Mouse (Mus musculus): ENCODE results near the gene Rngtt.
"Not testable (repeated sequence)": the region's sequence is repeated elsewhere in the genome, so short reads cannot be mapped to it uniquely, and the experiment has no call there.

Gene Rngtt

DNA sequence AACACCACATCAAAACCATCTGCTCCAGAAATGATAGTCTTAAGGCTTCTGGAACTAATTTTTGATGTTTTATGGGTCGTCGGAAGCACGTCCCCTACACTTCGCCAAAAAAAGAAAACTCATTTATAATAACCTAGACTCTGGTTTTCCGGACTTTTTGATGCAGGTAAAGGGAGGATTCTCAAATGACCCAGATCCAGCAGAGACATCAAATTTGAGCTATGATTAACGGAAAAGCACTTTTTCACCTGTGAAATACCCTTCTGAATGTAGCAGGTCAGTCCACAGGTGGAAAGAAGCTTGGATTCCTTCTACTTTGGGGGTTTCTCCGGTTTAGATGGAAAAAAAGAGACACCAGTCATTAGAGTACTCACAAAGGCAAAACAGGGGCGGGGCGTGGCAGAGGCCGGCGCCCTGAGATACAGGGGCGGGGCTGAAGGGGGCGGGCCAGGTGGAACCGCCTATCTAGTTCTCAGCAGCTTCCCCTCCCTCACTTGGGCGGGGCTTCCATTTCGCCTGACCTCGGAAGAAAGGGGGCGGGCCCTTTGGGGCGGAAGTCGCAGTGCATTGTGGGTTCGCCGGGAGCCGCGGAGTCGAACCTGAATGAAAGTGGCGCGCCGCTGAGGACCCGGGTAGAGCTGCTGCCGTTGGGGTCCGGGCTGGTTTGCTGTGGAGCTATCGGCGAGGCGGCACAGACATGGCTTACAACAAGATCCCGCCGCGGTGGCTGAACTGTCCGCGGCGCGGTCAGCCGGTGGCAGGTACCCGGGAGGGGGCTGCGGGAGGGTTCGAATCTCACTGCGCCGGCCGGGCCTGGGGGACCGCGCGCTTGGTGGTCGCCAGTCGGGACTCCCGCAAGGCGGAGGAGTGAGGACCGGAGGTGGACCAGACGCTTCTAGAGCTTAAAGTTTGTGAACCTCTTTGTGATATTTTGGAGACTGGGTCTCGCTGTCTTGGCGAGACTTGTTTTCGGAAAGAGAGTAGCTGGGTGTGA, at the start of gene Rngtt:
Gene Rngtt, plus strand, starts transcription at position 548 of the 994 bp plus-strand sequence.
- DNase-seq (ENCODE audit: extremely low spot score, low read depth, low spot score), result peak; percentile 50

DNA sequence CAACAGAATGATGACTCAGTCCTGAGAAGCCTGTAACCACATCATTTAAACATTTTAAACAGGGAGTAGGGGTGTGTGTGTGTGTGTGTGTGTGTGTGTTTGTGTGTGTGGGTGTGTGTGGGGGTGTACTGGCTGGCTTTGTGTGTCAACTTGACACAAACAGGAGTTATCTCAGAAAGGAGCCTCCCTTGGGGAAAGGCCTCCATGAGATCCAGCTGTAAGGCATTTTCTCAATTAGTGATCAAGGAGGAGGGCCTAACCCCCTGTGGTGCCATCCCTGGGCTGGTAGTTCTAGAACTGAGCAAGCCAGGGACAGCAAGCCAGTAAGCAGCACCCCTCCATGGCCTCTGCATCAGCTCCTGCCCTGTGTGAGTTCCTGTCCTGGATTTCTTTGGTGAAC, 49.8 kb upstream of the Rngtt start:
- DNase-seq (ENCODE audit: extremely low spot score, low read depth, low spot score), result no peak

DNA sequence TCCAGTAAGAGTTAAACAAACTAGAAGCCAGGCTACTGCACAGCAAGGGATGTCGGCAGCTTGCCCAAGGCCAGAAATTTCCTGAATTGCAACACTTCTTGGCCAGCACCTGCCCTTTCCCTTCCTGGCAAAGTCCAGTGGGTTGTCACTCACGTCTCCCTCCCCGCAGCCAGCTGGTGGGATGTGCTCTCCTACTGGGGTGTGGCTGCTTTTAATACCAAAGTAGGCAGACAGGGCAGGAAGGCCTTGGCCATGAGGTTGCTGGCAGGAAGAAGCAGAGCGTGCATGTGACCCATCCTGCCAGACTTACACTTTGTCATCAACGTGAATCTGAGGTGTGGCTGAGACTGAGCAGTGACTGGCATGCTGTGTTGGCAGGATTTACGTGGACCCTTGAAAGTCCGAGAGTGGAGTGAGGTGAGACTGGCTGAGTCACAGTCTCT, 48.8 kb upstream of the Rngtt start:
- no peak for DNase-seq (ENCODE audit: extremely low spot score, low read depth, low spot score)

DNA sequence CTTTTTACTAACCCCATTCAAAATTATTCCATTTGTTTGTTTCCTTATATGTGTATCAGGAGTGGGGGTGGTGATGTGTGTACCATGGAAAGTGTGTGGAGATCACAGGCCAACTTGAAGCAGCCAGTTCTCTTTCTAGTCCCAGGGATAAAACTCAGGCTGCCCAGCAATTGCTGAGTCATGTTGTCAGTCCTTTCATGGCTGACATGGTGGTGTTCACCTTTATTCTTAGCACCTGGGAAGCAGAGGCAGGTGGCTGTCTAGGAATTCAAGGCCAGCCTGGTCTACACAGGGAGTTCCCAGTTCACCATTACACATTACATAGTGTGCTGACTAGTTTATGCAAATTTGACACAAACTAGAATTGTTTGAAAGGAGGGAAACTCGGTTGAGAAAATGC, 47.2 kb upstream of the Rngtt start:
- no peak for DNase-seq (ENCODE audit: extremely low spot score, low read depth, low spot score)

DNA sequence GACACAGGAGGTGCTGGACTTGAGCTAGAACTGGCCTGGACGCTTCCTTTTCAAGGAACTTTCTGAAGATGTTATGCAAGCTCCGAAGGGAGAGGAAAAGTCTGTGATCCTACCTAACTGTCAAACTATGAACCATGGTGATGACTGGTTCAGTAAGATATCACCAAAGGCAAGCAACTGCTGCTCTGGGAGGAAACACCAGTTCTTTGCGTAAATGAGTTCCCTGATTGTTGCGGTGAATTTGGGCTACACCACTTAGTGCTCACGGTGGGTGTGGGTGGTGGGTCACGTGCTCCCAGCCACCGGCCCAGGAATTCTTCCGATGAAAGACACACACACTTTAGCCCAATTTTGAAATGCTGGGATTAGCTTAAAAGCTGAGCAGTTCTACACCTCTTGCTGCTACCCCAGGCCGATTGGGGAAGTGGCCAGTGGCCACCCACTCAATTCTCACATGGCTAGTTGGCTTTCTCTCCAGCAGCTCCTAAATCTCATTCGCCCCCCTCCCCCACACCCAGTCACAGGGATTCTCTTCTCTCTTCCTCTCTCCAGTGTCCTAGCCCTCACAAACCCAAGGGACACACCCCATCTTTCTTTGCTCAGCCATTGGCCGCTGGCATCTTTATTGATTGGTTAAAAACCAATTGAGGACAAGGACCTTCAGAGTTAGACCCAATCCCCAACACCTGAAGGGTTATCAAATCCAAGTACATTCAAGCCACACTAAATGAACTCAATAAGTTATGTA, 45.0 kb upstream of the Rngtt start:
- no peak for DNase-seq (ENCODE audit: extremely low spot score, low read depth, low spot score)

DNA sequence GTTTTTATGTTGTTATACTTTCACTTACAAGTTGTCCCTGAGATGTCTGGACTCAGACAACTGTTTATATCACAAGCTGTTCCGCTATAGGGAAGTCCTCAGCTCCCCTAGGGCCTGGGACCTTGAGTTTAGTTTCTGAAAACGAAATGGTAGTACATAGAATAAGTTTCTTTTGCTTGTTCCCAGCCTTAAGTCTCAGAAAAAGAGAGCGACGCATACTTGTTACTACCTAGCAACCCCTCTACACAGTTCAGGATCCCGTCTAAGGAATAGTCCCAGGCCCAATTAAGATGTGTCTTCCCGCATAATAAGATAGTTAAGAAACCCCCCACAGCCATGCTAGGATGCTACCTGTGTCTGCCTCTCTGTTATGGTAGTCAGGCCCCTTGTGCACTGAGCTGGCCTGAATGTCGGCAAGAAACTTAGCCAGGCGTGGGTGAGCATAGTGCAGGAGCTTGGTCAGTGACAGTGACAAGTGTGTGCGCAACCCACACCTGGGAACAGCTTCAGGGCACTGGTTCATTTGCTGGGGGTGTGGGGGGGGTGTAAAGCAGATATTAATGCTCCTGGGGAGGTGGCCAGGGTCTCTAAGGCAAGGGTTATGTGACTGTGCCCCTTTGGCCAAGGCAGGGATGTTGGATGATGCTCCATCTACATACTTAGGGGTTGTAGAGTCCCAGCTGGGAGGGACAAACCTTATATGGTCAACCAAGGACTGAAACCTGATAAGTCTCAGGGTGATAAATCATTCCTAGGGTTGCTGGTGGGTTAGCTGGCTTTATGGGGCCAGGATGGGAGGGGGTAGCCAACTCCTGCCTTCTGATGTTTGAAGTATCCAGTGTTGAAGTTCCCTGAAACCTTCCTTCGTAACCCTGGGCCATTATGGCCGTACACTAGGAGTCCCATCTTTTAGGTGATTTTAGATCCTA, 39.5 kb upstream of the Rngtt start:
- no peak for DNase-seq (ENCODE audit: extremely low spot score, low read depth, low spot score)

DNA sequence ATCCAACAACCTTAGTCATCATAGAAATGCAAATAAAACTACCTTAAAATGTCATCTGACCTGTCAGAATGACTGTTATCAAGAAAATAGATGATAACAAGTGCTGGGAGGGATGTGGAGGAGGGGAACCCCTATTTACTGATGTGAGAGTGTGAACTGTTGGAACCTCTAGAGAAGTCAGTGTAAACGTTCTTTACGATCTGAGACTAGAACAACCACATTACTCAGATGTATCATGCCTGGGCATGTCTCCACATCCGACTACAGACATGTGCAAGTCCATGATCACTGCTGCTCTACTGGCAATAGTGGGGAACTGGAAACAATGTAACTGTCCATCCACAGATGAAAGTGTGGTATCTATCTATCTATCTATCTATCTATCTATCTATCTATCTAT, 36.7 kb upstream of the Rngtt start:
- no peak for DNase-seq (ENCODE audit: extremely low spot score, low read depth, low spot score)

DNA sequence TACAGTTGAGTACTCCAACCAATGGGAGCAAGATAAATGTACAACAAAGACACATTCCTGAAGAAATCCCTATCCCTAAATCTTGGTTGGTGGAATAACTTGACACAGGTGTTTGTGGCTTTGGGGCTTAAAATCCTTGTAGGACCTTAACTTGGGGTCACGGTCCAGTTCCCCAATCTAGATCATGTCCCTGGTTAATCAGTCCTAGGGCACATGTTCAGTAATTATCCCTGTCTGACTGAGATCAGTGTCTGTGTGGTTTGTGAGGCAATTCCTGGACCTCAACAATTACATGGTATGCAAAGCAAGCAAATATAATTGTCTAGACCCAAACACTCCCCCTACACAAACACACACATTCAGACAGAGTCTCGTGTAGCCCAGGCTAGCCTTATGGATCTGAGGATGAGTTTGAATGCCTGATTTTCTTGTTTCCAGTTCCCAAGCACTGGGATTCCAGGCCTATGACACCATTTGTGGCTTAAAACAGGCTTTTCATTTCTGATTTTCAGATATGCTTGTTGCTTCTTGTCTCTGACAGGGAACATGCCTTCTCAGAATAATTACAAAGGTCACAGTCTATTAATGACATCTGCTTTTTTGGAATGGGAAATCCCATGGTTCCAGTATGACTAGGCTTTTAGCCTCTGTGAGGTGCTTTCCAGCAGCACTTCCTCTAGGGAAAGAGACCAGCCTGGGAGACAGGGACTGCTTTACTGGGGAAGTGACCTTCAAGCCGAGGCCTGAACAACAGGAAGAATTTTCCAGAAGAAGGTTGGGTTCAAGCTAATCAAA, 28.0 kb upstream of the Rngtt start:
- no peak for DNase-seq (ENCODE audit: extremely low spot score, low read depth, low spot score)

DNA sequence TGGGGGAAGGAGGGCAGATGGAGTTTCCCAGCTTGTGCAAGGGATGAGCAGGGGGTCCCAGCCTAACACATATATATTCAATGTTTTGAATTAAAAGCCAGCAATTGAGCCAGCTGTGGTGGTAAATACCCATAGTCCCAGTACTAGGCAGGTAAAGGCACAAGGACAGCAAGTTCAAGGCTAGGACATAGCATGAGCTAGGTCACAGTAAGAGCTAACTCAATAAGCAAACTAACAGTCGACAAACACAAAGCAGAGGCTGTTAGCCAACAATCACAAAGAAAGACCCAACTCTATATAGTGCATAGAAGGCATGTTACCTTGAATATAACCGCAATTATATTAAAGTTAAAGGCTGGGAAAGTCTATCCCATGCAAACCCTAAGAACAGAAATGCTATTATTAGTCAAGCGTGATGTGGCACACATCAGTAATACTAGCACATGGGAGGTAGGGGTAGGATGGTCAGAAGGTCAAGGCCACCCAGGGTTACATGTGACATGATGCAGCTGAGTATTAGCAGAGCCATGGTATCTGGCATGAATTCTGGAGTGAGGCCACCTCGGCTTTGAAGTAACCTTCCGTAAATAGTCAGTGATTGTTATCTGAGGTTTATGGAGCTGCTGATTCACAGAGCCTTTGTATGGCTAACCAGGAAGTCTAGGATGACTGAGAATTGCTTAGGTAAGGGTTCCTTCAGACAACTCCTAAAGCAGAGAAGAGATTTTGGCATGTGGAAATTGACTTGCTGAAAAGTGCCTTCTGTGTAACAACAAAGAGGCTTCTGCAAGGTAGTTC, 25.8 kb upstream of the Rngtt start:
- DNase-seq (ENCODE audit: extremely low spot score, low read depth, low spot score), result no peak

DNA sequence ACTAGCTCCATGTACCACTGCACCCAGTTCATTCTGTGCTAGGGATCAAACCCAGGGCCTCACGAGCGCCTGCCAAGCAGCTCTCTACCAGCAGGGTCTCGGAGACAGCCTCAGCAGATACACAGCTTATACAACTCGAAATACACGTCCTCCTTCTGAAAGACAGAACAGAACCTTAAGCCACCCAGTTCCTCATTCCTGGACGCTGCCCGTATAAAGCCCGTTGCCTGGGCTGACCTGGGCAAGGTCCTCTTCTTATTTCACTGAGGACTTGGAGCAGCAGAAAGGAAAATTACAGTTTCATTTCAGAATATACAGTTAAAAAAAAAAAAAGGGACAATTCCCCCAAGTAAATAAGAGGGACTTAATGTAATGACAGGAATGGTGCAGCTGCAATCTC, 24.7 kb upstream of the Rngtt start:
- DNase-seq (ENCODE audit: extremely low spot score, low read depth, low spot score), result no peak

DNA sequence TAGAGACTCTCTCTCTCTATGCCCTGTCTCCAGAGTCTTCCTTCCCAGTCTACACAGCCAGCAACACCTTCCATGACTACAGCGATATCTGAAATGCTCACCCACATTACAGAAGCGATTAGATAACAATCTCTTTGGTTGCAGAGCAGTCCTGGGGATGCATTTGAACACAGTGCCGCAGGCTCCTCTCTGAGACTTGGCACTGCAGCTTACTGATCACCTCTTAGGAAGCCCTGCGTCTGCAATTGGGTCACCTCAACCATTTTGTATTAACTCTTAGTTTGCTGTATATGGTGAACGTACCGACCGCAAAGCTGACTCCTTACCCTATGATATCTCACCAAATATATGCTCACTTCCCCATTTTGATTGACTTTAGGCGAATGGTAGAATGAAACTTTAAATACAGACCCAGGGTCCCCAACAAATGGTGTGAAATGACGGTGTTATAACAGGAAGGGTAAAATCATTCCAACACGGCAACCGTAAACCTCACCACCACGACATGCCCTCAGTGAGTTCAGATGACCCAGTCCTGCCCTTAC, 20.9 kb upstream of the Rngtt start:
- no peak for DNase-seq (ENCODE audit: extremely low spot score, low read depth, low spot score)

DNA sequence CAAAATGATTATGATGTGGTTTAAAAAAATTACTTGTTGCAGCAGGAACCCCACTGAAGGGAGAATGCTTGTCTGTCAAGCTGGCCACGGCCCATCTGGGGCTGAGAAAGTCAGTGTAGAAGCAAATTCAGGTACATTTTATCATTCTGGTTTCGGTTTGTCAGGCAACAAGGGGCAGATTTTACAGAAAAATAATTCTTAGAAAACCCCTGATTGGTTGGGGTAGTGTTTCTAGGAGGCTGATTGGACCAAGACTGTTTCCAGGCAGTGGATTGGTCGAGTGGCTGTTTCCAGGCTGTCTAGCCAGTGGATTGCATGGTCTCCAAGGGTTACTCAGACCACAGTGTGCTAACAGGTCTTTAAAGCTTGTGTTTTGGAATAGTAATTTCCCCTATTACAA, 20.1 kb upstream of the Rngtt start, which contains the start of gene Pnrc1:
Gene Pnrc1, minus strand, starts transcription at position 162 of the 400 bp plus-strand sequence.
- DNase-seq (ENCODE audit: extremely low spot score, low read depth, low spot score), result no peak

DNA sequence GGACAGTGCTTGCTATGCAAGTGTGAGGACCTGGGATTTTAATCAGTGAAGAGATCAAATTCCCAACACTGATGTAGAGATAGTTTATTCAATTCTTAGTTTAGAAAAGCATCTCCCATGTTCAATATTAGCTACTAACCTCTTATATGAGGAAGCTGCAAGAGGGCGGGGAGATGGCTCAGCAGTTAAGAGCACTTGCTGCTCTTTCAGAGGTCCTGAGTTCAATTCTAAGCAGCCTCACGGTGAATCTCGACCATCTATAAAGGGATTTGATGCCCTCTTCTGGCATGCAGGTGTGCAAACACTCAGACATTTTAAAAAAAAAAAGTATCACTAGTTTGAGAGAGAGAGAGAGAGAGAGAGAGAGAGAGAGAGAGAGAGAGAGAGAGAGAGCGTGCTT, 19.2 kb upstream of the Rngtt start:
- DNase-seq (ENCODE audit: extremely low spot score, low read depth, low spot score), result no peak

DNA sequence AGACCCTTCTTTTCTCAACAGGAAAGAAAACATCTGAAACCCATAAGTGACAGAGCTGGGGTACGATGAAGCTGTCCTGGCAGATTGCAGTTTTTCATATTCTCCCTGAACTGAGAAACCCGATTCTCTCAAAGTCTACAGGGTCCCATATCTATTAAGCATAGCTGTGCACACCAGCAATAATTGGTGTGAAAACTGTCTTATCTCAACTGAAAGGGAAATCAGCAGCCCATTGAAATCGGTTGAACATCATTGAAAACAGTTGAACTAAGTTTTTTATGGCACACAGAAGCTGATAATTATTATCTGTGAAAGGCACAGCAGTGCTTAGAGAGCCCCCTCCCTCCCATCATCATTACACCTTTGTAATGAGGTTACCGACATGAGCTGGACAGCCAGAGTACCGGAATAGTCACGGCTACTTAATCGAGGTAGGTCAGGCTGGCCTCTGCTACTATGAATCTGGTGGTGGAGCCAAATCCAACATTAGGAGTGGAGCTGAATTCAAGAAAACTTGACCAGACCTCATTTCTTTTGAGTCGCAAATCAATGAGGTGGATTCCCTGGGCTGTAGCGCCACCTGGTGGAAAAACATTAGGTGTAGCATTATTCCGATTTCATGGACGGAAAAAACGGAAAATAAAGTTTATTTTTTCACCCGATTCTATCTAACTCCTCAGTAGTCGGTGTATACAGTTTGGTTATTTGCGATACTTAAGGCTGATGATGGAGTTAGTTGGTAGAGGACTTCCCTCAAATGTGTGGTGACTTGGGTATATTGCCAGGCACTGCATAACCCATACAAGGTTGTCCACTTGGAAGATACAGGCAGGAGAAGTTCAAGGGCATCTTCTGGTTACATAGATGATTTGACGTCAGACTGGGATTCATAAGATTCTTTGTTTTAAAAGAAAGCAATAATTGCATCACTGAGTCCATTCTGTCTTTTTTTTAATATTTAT, 17.4 kb upstream of the Rngtt start:
- peak; percentile 70 for DNase-seq (ENCODE audit: extremely low spot score, low read depth, low spot score)

DNA sequence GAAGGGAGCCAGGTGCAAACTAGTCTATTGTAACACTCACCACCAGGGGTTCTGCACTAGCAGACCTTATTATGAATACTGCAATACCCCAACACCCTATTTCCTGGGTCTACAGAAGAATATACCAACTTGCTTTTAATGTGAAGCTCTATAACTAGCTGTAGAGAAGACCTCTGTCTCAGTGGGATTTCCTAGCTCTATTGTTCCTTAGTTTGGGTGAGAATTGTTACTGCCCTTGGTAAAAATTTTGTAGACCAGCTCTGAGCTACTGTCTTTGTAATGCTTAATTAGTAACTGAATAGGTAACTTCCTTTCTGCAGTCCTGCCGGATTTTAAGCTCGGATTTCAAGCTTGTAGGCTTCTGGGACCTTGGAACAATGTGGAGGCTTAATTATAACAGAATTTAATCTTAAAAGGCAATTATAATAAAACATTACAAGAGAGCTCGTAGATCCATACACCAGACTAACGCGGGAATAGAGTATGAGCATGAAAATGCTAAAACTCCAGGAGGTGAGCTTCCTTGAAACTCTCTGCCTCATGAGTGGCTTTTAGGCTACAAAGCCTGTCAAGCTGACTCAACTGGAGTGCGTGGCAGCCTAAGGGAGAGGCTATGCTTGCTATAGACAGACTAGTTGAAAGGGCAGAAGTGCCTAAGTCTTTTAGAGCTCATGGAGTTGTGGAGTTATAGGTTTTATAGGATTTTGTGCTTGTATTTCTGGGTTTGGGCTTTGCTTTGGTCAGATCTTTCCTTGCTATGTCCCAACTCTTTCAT, 9.0 kb upstream of the Rngtt start:
- not testable (repeated sequence) for DNase-seq (ENCODE audit: extremely low spot score, low read depth, low spot score)

DNA sequence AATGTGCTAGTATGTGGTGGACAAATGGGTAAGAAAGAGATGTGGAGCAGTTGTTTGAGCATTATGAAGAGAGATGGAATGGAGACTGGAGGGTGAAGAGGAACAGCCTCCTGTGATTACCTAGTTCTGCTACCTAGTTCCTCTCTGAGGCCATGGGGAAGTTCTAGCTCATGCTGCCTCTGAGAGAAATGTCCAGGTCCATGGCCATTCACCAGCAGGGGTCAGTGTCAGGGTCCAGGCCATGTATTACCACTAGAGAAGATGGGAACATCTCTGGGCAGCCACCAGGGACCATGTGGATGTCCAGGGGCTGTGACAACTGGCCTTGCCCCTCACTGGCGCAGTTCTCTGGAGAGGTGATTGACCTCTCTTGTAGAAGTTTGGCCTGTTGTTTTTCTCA, 7.1 kb upstream of the Rngtt start:
- DNase-seq (ENCODE audit: extremely low spot score, low read depth, low spot score), result no peak

DNA sequence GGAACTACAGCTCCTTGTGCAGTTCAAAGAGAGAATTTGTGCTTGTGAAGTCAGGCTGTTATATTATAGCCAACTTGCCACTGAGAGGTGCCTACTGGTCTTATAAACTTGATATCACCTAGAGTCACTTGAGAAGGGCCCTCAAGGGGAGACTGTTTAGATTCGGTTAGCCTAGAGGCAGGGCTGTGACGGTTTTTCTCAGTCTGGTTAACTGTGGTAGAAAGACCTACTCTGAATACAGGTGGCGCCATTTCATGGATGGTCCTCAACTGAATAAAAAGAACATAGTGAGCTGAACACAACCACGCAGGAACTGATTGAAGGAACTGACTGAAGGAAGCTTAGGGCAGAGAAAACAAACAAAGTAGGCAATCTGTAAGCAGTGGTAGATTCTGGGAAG, 3.0 kb upstream of the Rngtt start:
- no peak for DNase-seq (ENCODE audit: extremely low spot score, low read depth, low spot score)
